Mouse (Mus musculus) right cerebral cortex, postnatal 14 days (tissue): ENCODE measurements around the gene Clec4f.
"Not testable (repeated sequence)": the region's sequence is repeated elsewhere in the genome, so short reads cannot be mapped to it uniquely, and the experiment has no call there.

Source experiments
- DNase-seq: peaks from one replicate; pipeline ENCODE4 v3.0.0; 2022

Gene Clec4f

DNA sequence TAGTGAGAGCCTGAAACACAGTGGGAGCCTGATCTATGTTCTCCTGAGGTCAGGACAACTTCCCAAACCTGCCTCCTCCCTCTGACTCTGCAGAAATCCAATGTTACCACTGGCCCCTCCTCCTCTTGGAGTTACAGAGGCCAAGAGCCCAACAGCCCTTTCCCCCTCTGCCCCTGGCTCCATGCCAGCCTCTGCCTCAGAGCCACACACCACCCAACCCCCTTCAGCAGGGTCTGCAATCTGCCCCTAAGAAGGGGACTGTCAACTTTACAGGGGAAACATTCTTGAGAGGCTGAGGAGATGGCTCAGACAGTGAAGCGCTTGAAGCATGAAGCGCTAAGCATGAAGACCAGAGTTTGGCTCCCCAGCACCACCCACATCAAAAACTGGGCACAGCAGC lies at the start of gene Clec4f:
Gene Clec4f, minus strand, starts transcription at position 101 of the 400 bp plus-strand sequence.
- no peak for DNase-seq

DNA sequence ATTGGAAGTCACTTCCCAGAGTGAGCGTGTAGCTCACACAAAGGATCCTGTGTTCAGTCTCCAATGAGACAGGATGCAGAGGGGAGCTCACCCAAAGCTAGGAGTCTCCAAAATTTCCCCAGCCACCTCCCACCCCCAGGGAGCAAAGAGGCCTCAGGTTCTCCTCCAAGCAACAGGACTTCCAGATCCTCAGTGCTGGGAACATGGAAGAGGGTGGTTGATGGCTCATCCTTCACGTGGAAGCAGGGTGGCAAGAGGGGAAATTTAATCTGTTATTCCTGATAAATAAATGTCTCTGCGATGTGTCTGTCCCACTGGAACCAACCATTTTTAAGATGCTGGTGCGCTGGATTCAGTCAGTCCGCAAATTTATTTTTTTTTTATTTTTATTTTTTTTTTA lies 48.7 kb upstream of the Clec4f start:
- no peak for DNase-seq

DNA sequence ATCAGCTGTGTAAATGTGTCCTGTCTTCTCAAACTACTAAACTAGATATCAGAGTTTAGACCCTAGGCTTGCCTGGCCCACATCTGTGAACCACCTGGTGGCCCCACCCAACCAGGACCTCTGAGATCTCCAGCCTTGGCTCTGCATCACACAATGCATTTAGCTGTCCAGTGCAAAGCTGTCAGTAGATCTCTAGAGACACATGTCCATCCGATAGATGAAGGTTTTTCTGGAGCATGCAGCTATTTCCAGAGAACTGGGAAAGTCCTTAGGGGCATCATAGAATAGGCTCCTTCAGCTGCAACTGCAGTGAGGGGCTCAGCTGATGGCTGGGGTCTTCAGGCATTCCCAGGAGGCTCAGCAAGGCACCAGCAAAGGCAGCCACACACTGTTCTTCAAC lies 48.3 kb upstream of the Clec4f start:
- DNase-seq, result no peak

GRCm38 (mm10) chr6:83703722-83704078 lies 47.7 kb upstream of the Clec4f start:
- DNase-seq, result no peak

DNA sequence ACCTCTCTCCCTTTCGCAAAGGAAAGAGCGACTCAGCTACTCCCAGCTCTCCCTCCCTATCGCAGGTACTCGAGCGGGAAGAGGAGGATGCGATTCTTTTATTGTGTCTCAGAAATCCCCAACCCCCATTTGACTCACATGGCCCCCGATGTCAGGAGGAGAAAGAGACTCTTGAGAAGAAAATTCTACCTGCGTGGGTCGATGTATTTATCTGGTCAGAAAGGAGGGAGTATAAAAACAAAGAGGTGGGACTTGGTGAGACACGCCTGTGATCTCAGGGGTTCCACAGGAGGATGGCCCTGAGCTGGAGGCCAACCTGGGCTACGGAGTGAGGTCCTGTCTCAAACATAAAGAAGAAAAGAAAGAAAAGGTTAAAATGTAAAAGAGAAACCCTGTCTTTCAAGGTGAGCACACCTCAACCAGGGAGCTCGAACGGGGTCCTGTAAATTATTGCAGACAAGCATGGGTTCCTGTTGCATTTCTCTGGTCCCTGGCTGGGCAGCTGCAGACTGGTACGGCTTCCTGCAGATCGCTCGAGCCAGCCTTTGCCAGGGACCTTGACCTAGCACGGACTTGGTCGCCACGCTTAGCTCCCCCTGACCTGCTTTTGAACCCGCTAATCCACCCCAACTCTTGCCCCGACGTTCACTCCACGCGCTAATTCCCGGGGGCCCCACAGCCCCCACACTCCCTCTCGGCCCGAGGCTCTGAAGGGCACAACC lies 47.2 kb upstream of the Clec4f start:
- no peak for DNase-seq

GRCm38 (mm10) chr6:83702146-83702999 lies 46.4 kb upstream of the Clec4f start:
- DNase-seq, result no peak

DNA sequence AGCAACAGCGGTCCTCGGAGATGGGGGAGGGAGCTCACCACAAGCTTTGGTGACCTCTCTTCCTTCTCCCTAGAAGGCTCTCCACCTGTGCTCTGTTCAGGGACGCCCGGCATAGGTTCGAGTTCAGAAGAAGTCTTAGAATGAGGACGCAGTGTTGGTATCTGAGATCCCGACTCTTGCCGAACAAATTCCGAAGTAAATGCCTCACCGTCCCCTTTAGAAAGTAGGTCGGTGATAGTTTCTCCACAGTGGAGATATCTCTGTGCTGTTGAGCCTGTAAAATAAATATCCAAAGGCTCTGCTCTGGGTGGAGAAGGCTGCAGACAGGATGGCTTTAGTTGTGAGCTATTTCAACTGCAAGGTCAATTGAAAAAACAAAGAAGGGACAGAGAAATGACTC lies 45.0 kb upstream of the Clec4f start:
- no peak for DNase-seq

- no peak for DNase-seq
Measured at GRCm38 (mm10) chr6:83699971-83700370, 44.0 kb upstream of the Clec4f start.

- no peak for DNase-seq
Measured at GRCm38 (mm10) chr6:83697932-83698331, 41.9 kb upstream of the Clec4f start.

- no peak for DNase-seq
Measured at GRCm38 (mm10) chr6:83696684-83697083, 40.7 kb upstream of the Clec4f start.

DNA sequence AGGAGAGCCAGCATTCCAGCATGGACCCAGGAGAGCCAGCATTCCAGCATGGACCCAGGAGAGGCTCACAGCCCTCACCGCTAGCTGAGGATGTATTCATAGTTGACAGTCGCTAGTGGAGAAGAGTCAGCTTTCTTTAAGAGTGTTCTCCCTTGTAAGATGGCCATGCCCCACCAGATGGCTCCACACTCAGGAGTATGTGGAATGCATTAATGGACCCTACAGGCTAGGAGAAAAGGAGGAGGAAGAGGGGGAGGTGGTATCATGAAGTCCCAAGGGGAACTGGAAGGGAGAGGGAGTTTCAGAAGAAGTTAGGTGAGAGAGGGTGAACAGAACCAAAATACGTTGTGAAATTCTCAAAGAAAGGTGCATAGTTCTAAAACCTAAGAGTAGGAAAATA lies 39.7 kb upstream of the Clec4f start:
- DNase-seq, result no peak

DNA sequence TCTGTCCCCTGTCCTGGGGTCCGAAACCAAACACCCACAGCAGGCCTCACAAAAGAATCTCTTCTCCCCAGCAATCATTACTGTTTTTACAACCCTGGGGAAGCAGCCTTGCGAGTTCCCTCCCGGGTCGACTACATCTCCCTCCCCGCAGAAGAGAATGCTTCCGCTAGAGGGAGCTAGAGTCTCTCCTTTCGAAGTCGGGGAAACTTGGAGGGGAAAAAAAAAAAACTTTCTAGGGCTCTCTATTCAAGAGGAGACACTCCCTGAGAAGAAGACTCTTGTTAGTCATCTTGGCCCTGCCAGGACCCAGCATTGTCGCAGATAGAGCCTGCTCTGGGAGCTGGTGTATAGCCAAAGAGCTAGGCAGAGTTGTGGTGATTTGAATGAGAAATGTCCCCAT lies 37.8 kb upstream of the Clec4f start:
- DNase-seq, result peak; percentile 30

DNA sequence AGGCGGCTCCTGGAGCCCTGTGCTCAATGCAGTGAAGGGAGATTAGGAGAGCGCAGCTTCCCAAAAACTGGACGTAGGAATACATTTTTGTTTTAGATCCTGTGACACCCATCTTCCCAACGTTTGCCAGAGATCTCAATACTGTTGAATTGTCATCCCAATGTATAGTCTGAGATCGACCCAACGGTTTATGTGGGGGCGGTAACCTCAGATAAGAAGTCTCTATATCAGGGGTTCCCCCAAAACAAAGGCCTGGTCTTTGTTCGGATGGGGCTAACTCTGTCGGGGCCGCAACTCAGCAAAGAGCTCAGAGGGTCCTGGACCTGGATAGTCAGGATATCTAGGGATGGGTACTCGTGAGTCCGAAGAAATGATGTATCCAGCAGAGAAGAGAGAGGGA lies 37.0 kb upstream of the Clec4f start:
- no peak for DNase-seq

DNA sequence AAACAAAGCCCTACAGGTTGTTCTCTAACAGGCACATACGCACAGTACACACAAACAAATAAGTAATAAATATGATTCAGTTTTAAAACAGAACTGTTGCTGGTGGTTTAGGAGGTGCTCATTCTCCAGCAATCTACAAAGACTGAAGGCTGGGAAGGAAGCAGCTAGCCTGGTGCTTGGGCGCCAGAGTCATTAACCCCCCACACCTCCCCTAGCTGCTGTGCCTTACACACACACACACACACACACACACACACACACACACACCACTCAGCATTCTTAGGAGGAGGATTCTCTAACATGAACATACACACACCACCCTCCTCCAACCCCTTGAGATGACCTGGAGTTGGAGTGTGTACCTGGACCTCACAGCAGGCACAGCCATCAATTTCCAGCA lies 34.9 kb upstream of the Clec4f start:
- DNase-seq, result no peak

GRCm38 (mm10) chr6:83690277-83690676 lies 34.3 kb upstream of the Clec4f start:
- DNase-seq, result no peak

GRCm38 (mm10) chr6:83689374-83689773 lies 33.4 kb upstream of the Clec4f start:
- DNase-seq, result no peak

GRCm38 (mm10) chr6:83677757-83678156 lies 21.8 kb upstream of the Clec4f start, which contains the start of gene Cd207:
Gene Cd207 (minus strand): TSS chr6:83677857.
- no peak for DNase-seq

GRCm38 (mm10) chr6:83673395-83673794 lies 17.4 kb upstream of the Clec4f start:
- peak; percentile 85 for DNase-seq

DNA sequence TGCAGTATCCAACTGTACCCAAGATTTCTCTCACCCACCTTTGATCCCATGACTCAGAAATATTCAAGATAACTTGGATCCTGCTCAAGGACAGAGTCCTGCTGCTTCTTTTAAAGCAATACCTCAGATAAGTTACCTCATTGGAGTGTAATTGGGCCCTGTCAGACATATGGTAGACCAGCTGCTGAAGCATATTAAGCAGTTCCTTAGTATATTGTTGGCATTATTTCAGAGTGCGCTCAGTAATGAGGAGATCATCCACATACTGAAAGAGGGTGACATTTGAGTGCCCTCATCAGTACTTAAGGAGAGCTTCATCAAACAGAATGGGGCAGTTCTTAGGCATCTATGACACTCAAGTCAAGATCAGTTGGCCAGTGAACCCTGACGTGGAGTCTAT lies 9.0 kb upstream of the Clec4f start:
- no peak for DNase-seq

- DNase-seq, result no peak
Measured at GRCm38 (mm10) chr6:83660821-83661220, 4.8 kb upstream of the Clec4f start.

DNA sequence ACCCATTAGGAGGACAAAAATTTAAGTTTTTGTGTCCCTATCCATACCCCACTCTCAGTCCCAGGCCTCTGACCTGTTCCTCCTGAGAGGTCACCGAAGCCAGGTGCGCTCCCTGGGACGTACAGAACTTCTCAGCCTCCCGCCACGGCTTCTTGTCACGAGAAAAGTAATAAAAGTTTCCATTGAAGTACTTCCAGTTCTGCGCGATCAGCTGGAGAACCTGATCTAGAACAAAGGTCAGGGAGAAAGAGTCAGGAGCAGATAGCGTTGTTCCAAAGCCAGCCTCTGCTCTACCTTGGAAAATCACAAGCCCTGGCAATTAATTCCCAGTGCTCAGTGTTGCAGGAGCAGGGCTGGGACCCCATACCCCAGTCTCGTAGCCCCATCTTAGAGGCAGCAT lies 9.3 kb downstream of the Clec4f start:
- DNase-seq, result no peak

DNA sequence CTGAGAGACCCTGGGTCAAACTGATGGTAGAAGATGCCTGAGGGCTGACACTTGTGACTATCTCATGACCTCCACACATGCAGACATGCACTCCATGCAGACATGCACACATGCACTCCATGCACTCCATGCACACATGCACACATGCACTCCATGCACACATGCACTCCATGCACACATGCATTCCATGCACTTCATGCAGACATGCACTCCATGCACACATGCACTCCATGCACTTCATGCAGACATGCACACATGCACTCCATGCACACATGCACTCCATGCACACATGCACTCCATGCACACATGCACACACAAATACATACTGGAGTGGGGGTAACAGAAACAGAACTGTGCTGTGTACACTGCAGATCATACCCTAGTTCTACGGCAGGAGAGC lies 20.7 kb downstream of the Clec4f start:
- DNase-seq, result no peak

- DNase-seq, result not testable (repeated sequence)
Measured at GRCm38 (mm10) chr6:83634631-83635030, 21.4 kb downstream of the Clec4f start.

GRCm38 (mm10) chr6:83634106-83634505 lies 21.9 kb downstream of the Clec4f start:
- not testable (repeated sequence) for DNase-seq
